Comparison of ENCODE assay signal across 11 mouse cellular contexts in genomic region chr1:86633840-86634750, GRCm38 (mm10). TPM values are rescaled to one million over a fixed set of nuclear protein-coding genes. Genes with fewer than 3 reads are reported as not detected.
DNase-seq lines count a peak whose midpoint lies in the region; ATAC-seq lines count a peak whose summit lies in the region.
"Had no signal": no experiment of that assay in that cellular context is flagged by ENCODE, and none has a peak within 500 bp of the region (broad histone marks: within the 10 kb centered on the region; RNA-seq: fewer than 3 reads in every experiment).

No protein-coding gene starts in this region.

- H3K9ac ChIP-seq in heart, embryonic 16.5 days (ENCODE audit: low read length), result no peak overlapping the region
- H3K9ac ChIP-seq in embryonic facial prominence, embryonic 13.5 days, result no peak overlapping the region
- H3K9ac ChIP-seq in hindbrain, embryonic 15.5 days, result no peak overlapping the region
- H3K9ac ChIP-seq in midbrain, embryonic 15.5 days, result no peak overlapping the region
- H3K9ac ChIP-seq: liver, embryonic 13.5 days had no signal

- H3K4me1 ChIP-seq in heart, embryonic 16.5 days (ENCODE audit: control insufficient read depth, insufficient read depth, low read length), result no peaks in the 10 kb centered on the region
- H3K4me1 ChIP-seq in embryonic facial prominence, embryonic 13.5 days, result peaks cover 3% of the 10 kb centered on the region; the same call in 1 of the 2 replicates
- peaks cover 17% of the 10 kb centered on the region for H3K4me1 ChIP-seq in hindbrain, embryonic 15.5 days (replicated peaks)
- H3K4me1 ChIP-seq in midbrain, embryonic 15.5 days, result peaks cover 8% of the 10 kb centered on the region

- no peak overlapping the region for H3K27ac ChIP-seq in heart, embryonic 16.5 days (ENCODE audit: low read length)
- H3K27ac ChIP-seq in embryonic facial prominence, embryonic 13.5 days, result no peak overlapping the region
- H3K27ac ChIP-seq in hindbrain, embryonic 15.5 days (replicated peaks), result peak overlapping the region; percentile 29; the same call in 1 of the 2 replicates
- peak overlapping the region; percentile 54 for H3K27ac ChIP-seq in midbrain, embryonic 15.5 days

- DNase-seq in heart, postnatal 14 days, result no peak
- no peak for DNase-seq in thymus, postnatal 14 days
- DNase-seq in thymus, postnatal 25 days, result no peak
- DNase-seq in right cerebral cortex, postnatal 4 days, result no peak
- DNase-seq: heart, postnatal 36 days; liver, embryonic 13.5 days had no signal

- intact Hi-C loops in heart, postnatal 14 days (cut with DNase I), result no loop called here

- 61% methylated on average over 7 of the region's 7 CpGs for WGBS in heart, embryonic 16.5 days
- 56% methylated on average over 7 of the region's 7 CpGs for WGBS in embryonic facial prominence, embryonic 13.5 days
- WGBS in hindbrain, embryonic 15.5 days, result 42% methylated on average over 7 of the region's 7 CpGs
- WGBS in midbrain, embryonic 15.5 days, result 42% methylated on average over 7 of the region's 7 CpGs

- no peak overlapping the region for H3K4me3 ChIP-seq in heart, embryonic 16.5 days (ENCODE audit: low read length)
- H3K4me3 ChIP-seq in embryonic facial prominence, embryonic 13.5 days, result no peak overlapping the region
- peak overlapping the region; percentile 12; the same call in 1 of the 2 replicates for H3K4me3 ChIP-seq in hindbrain, embryonic 15.5 days
- H3K4me3 ChIP-seq in midbrain, embryonic 15.5 days, result peak overlapping the region; percentile 18
- H3K4me3 ChIP-seq: liver, embryonic 13.5 days had no signal

- H3K36me3 ChIP-seq in heart, embryonic 16.5 days (ENCODE audit: control insufficient read depth, insufficient read depth), result no peaks in the 10 kb centered on the region
- no peaks in the 10 kb centered on the region for H3K36me3 ChIP-seq in embryonic facial prominence, embryonic 13.5 days
- H3K36me3 ChIP-seq in hindbrain, embryonic 15.5 days, result no peaks in the 10 kb centered on the region
- H3K36me3 ChIP-seq in midbrain, embryonic 15.5 days (replicated peaks), result no peaks in the 10 kb centered on the region
- H3K36me3 ChIP-seq: liver, embryonic 13.5 days had no signal

- peak overlapping the region; percentile 39; the same call in 1 of the 2 replicates for H3K4me2 ChIP-seq in heart, embryonic 16.5 days (ENCODE audit: low read depth, low read length)
- peak overlapping the region; percentile 37 for H3K4me2 ChIP-seq in embryonic facial prominence, embryonic 13.5 days
- peak overlapping the region; percentile 47 for H3K4me2 ChIP-seq in hindbrain, embryonic 15.5 days
- peak overlapping the region; percentile 39 for H3K4me2 ChIP-seq in midbrain, embryonic 15.5 days
- H3K4me2 ChIP-seq: liver, embryonic 13.5 days had no signal

- H3K9me3 ChIP-seq in heart, embryonic 16.5 days (replicated peaks; ENCODE audit: control insufficient read depth, low read length), result no peaks in the 10 kb centered on the region
- no peaks in the 10 kb centered on the region for H3K9me3 ChIP-seq in embryonic facial prominence, embryonic 13.5 days
- H3K9me3 ChIP-seq in hindbrain, embryonic 15.5 days, result no peaks in the 10 kb centered on the region
- no peaks in the 10 kb centered on the region for H3K9me3 ChIP-seq in midbrain, embryonic 15.5 days
- H3K9me3 ChIP-seq: liver, embryonic 13.5 days had no signal

- H3K27me3 ChIP-seq in heart, embryonic 16.5 days (ENCODE audit: control insufficient read depth, insufficient read depth, low read length), result no peaks in the 10 kb centered on the region
- H3K27me3 ChIP-seq in embryonic facial prominence, embryonic 13.5 days, result no peaks in the 10 kb centered on the region
- H3K27me3 ChIP-seq in hindbrain, embryonic 15.5 days, result no peaks in the 10 kb centered on the region
- no peaks in the 10 kb centered on the region for H3K27me3 ChIP-seq in midbrain, embryonic 15.5 days (replicated peaks)
- H3K27me3 ChIP-seq: liver, embryonic 13.5 days had no signal

- ATAC-seq in heart, embryonic 16.5 days (replicated peaks; ENCODE audit: extremely low read depth, insufficient read depth, low FRiP score), result no peak
- no peak for ATAC-seq in embryonic facial prominence, embryonic 13.5 days (ENCODE audit: insufficient number of reproducible peaks, insufficient read depth, low FRiP score, low TSS enrichment, low read depth)
- ATAC-seq in hindbrain, embryonic 15.5 days (ENCODE audit: low FRiP score, low read depth), result peak; percentile 64
- ATAC-seq in midbrain, embryonic 15.5 days (replicated peaks), result peak; percentile 55

RNA-seq across cellular contexts. Expression of gene Nppc, which starts 36.3 kb away (rescaled TPM):
- 1.2 and 1.4 TPM in 2 replicates for polyA plus RNA-seq in heart, embryonic 16.5 days (2015; fragmentation: Nextera tagmentation; extraction: Ambion mirVana)
- under 1 TPM; 0.62 to 0.63 TPM for total RNA-seq in heart, postnatal 14 days (2021)
- 1.6 and 3.2 TPM in 2 replicates for polyA plus RNA-seq in embryonic facial prominence, embryonic 13.5 days (2015; fragmentation: Nextera tagmentation; extraction: Ambion mirVana)
- polyA plus RNA-seq in hindbrain, embryonic 15.5 days (2015; fragmentation: Nextera tagmentation; extraction: Ambion mirVana), result 18.6 and 24.8 TPM in 2 replicates
- polyA plus RNA-seq in midbrain, embryonic 15.5 days (2015; fragmentation: Nextera tagmentation; extraction: Ambion mirVana), result 3.3 and 4.3 TPM in 2 replicates
- polyA plus RNA-seq: liver, embryonic 13.5 days; small intestine, adult 2 months had no signal

RNA-seq across cellular contexts. Expression of gene Cops7b, which starts 51.4 kb away (rescaled TPM):
- 24.1 and 26.0 TPM in 2 replicates for polyA plus RNA-seq in heart, embryonic 16.5 days (2015; fragmentation: Nextera tagmentation; extraction: Ambion mirVana)
- 10 to 100 TPM; 10.8 to 11.5 TPM for total RNA-seq in heart, postnatal 14 days (2021)
- polyA plus RNA-seq in embryonic facial prominence, embryonic 13.5 days (2015; fragmentation: Nextera tagmentation; extraction: Ambion mirVana), result 46.8 and 54.5 TPM in 2 replicates
- polyA plus RNA-seq in hindbrain, embryonic 15.5 days (2015; fragmentation: Nextera tagmentation; extraction: Ambion mirVana), result 56.5 and 63.9 TPM in 2 replicates
- 67.3 and 68.9 TPM in 2 replicates for polyA plus RNA-seq in midbrain, embryonic 15.5 days (2015; fragmentation: Nextera tagmentation; extraction: Ambion mirVana)

RNA-seq across cellular contexts. Expression of gene Pde6d, which starts 51.7 kb away (rescaled TPM):
- polyA plus RNA-seq in heart, embryonic 16.5 days (2015; fragmentation: Nextera tagmentation; extraction: Ambion mirVana), result 58.7 and 60.5 TPM in 2 replicates
- 10 to 100 TPM; 40.3 to 44.5 TPM for total RNA-seq in heart, postnatal 14 days (2021)
- polyA plus RNA-seq in embryonic facial prominence, embryonic 13.5 days (2015; fragmentation: Nextera tagmentation; extraction: Ambion mirVana), result 70.7 and 78.5 TPM in 2 replicates
- polyA plus RNA-seq in hindbrain, embryonic 15.5 days (2015; fragmentation: Nextera tagmentation; extraction: Ambion mirVana), result 115 and 122 TPM in 2 replicates
- polyA plus RNA-seq in midbrain, embryonic 15.5 days (2015; fragmentation: Nextera tagmentation; extraction: Ambion mirVana), result 103 and 106 TPM in 2 replicates

Comparison
In these comparisons a context has a peak if more than half of its experiments do, and no peak if none do; other contexts are left out.
1. ATAC-seq: peak in hindbrain, embryonic 15.5 days (single experiment) and midbrain, embryonic 15.5 days (single experiment); none in heart, embryonic 16.5 days (single experiment) and embryonic facial prominence, embryonic 13.5 days (single experiment).
2. H3K27ac ChIP-seq: peak in hindbrain, embryonic 15.5 days (single experiment) and midbrain, embryonic 15.5 days (single experiment); none in heart, embryonic 16.5 days (single experiment) and embryonic facial prominence, embryonic 13.5 days (single experiment).
3. H3K4me3 ChIP-seq: peak in hindbrain, embryonic 15.5 days (single experiment) and midbrain, embryonic 15.5 days (single experiment); none in heart, embryonic 16.5 days (single experiment) and embryonic facial prominence, embryonic 13.5 days (single experiment).
4. Peak in every context shown above with its lines, with median percentiles within 50 percentile points of each other: H3K4me2 ChIP-seq.